Mouse (Mus musculus): ENCODE measurements around the gene Zdhhc14. TPM values are rescaled to one million over a fixed set of nuclear protein-coding genes. Genes with fewer than 3 reads are reported as not detected.
A peak's percentile ranks its signal among the peaks of the same experiment; 100 is the strongest.

Zdhhc14 gene
- polyA plus RNA-seq (2012; rRNA removed): 5.7 and 7.2 TPM in 2 replicates

DNA sequence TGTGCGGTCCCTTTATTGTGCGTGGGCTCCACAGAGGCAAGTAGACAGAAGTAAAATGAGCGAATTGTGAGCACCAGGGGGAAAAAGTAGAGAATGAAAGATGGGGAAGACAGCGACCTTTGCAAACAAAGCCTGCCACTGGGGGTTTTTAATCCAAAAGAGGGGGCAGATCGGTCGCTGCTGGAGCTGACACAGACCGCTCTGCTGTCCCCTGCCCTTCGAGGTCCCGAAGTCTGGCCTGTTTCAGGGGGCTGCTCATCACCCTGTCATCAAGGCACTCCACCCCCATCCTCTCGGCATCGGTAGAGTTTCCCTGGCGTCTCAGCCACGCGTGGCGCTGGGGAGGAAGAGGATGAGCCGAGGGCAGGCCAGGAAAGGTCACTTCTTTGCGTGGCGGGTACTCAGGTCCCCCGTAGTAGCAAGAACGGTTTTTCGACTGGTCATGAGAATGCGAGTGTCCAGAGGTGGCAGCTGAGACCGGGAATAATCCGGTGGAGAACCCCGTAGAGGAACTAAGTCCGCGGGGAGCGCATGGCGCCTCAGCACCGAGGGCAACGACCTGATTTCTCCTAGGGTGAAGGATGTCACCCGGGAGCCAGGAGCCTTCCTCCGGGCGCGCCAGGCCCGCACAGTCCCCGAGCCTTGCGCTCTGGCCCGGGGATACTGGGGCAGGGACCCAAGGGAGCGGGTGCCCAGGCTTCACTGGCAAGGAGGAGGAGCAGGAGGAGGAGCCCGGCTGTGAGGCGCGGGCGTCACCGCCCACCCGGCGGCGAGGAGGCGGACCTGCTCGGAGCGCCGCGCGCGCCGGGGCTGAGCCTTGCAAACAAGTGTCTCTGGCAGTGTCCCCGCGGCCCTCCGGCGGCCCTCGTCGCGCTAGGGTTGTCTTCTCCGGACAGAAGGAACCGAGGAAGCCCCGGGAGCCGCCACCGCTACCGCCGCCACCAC, at the start of gene Zdhhc14:
Gene Zdhhc14 (plus strand): TSS at position 757 of the 945 bp plus-strand sequence.
- Histone ChIP-seq H3K27ac (ENCODE audit: insufficient read depth, low read length) (peak within 1 kb of the TSS; percentile 87), H3K4me1 (ENCODE audit: control insufficient read depth, insufficient read depth, insufficient read length) (peaks cover 3% of the 10 kb centered on the region; the same call in 1 of the 2 replicates), H3K4me3 (ENCODE audit: extremely low read depth, insufficient read depth, insufficient read length) (peak within 1 kb of the TSS; percentile 79), H3K36me3 (ENCODE audit: control insufficient read depth, insufficient read depth, low read length) (no peaks in the 10 kb centered on the region), H3K27me3 (ENCODE audit: control insufficient read depth, insufficient read depth, low read length) (no peaks in the 10 kb centered on the region)
- DNase-seq (ENCODE audit: low read depth in 1 of 2, low spot score in 2 of 2): peak; percentile 77 to 89
- under 1% methylated on average over 70 of the region's 70 CpGs for WGBS
- TF ChIP-seq POLR2A (IDR thresholded peaks at IDR 0.05; ENCODE audit: low read depth, low read length): peak; percentile 18; the same call in 1 of the 2 replicates
- TF ChIP-seq CTCF (IDR thresholded peaks at IDR 0.05; ENCODE audit: extremely low read depth, insufficient read depth, insufficient read length, insufficient replicate concordance): no peak

DNA sequence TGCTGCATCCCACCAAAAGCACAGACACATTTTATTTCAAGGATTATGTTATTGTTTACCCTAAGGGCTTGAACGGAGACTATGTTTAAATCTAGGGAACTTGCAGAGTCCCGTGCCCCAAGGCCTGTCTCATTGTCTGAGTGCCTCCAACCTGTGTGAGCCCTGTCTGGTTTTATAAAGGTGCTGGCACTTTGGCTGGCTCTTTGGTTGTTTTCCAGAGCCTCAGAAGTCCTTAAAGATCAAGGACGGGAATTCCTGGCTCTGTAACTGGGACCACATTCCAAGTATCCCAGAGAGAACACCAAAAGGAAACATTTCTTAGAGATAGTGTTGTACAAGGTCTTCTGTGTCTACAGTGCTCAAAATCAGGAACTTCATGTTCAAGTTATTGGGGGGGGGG, 49.1 kb upstream of the Zdhhc14 start:
- TF ChIP-seq CTCF (IDR thresholded peaks at IDR 0.05; ENCODE audit: extremely low read depth, insufficient read depth, insufficient read length, insufficient replicate concordance) (no peak), POLR2A (IDR thresholded peaks at IDR 0.05; ENCODE audit: low read depth, low read length) (no peak)
- DNase-seq (ENCODE audit: low read depth in 1 of 2, low spot score in 2 of 2): no peak
- no peak overlapping the region for H3K4me3 ChIP-seq (ENCODE audit: extremely low read depth, insufficient read depth, insufficient read length)
- no peaks in the 10 kb centered on the region for H3K36me3 ChIP-seq (ENCODE audit: control insufficient read depth, insufficient read depth, low read length)
- H3K27me3 ChIP-seq (ENCODE audit: control insufficient read depth, insufficient read depth, low read length): no peaks in the 10 kb centered on the region
- H3K27ac ChIP-seq (ENCODE audit: insufficient read depth, low read length): no peak overlapping the region
- WGBS: 66% methylated on average over 3 of the region's 3 CpGs
- no peaks in the 10 kb centered on the region; the same call in 1 of the 2 replicates for H3K4me1 ChIP-seq (ENCODE audit: control insufficient read depth, insufficient read depth, insufficient read length)

DNA sequence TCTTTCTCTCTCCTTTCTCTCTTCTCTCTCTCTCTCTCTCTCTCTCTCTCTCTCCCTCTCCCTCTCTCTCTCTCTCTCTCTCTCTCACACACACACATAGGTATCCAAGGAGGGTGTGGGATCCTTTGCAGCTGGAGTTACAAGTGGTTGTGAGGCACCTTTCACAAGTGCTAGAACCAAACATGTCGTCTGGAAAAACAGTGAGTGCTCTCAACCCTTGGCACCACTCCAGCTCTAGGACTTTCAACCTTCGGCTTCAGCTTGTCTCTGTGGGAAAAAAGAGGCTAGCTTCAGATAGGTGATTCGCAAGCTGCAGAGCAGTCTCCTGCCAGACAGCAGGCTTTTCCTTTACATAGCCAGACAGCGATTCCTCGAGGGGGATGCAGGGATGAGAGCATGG, 48.6 kb upstream of the Zdhhc14 start:
- no peak for TF ChIP-seq CTCF (IDR thresholded peaks at IDR 0.05; ENCODE audit: extremely low read depth, insufficient read depth, insufficient read length, insufficient replicate concordance)
- no peak for TF ChIP-seq POLR2A (IDR thresholded peaks at IDR 0.05; ENCODE audit: low read depth, low read length)

DNA sequence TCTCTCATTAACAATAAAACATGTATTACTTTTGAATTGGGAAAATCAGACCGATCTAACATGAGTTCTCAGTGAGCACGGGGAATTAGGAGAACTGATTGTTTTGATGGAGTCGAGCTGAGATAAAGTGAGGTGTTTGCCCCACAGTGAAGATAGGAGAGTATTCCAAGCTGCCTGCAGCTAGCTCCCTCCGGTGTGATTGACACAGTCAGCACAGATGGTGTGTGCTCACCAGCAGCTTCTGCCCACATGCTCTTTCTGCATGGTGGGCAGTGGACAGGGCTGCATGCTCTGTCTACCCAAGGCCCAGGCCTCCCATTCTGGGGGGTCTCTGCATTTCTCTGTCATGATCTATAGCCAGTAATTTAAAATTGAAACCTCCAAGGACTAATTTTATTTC, 38.7 kb upstream of the Zdhhc14 start:
- no peaks in the 10 kb centered on the region for H3K4me1 ChIP-seq (ENCODE audit: control insufficient read depth, insufficient read depth, insufficient read length)
- H3K27ac ChIP-seq (ENCODE audit: insufficient read depth, low read length): no peak overlapping the region
- no peak for DNase-seq (ENCODE audit: low read depth in 1 of 2, low spot score in 2 of 2)
- no peaks in the 10 kb centered on the region for H3K27me3 ChIP-seq (ENCODE audit: control insufficient read depth, insufficient read depth, low read length)
- no peaks in the 10 kb centered on the region for H3K36me3 ChIP-seq (ENCODE audit: control insufficient read depth, insufficient read depth, low read length)
- TF ChIP-seq POLR2A (IDR thresholded peaks at IDR 0.05; ENCODE audit: low read depth, low read length) (no peak), CTCF (IDR thresholded peaks at IDR 0.05; ENCODE audit: extremely low read depth, insufficient read depth, insufficient read length, insufficient replicate concordance) (no peak)
- H3K4me3 ChIP-seq (ENCODE audit: extremely low read depth, insufficient read depth, insufficient read length): no peak overlapping the region
- 85% methylated on average over 4 of the region's 4 CpGs for WGBS

More for the DNA sequence above, 48.6 kb upstream of the Zdhhc14 start:
- Histone ChIP-seq H3K27me3 (ENCODE audit: control insufficient read depth, insufficient read depth, low read length) (no peaks in the 10 kb centered on the region), H3K4me1 (ENCODE audit: control insufficient read depth, insufficient read depth, insufficient read length) (no peaks in the 10 kb centered on the region; the same call in 1 of the 2 replicates), H3K27ac (ENCODE audit: insufficient read depth, low read length) (no peak overlapping the region), H3K36me3 (ENCODE audit: control insufficient read depth, insufficient read depth, low read length) (no peaks in the 10 kb centered on the region), H3K4me3 (ENCODE audit: extremely low read depth, insufficient read depth, insufficient read length) (no peak overlapping the region)
- 69% methylated on average over 5 of the region's 5 CpGs for WGBS
- DNase-seq (ENCODE audit: low read depth in 1 of 2, low spot score in 2 of 2): no peak

DNA sequence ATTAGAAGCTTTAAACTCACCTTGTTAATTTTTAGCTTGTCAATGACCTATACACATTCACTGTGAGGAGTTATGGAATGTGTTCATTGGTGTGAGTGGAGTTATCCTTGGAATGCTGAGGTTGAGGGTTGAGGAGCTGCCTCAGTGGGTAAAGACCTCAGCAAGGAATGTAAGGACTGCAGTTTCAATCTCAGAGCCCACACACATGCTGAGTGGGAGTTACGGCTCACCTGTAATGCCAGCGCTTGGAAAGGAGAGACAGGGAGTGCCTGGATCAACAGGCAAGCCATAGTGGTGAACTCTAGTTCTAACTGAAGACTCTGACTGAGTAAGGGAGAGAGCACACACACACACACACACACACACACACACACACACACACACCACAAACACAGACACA, 28.4 kb upstream of the Zdhhc14 start:
- 86% methylated on average over 2 of the region's 2 CpGs for WGBS
- Histone ChIP-seq H3K36me3 (ENCODE audit: control insufficient read depth, insufficient read depth, low read length) (no peaks in the 10 kb centered on the region), H3K4me1 (ENCODE audit: control insufficient read depth, insufficient read depth, insufficient read length) (no peaks in the 10 kb centered on the region), H3K4me3 (ENCODE audit: extremely low read depth, insufficient read depth, insufficient read length) (no peak overlapping the region), H3K27me3 (ENCODE audit: control insufficient read depth, insufficient read depth, low read length) (no peaks in the 10 kb centered on the region), H3K27ac (ENCODE audit: insufficient read depth, low read length) (no peak overlapping the region)
- no peak for TF ChIP-seq CTCF (IDR thresholded peaks at IDR 0.05; ENCODE audit: extremely low read depth, insufficient read depth, insufficient read length, insufficient replicate concordance)
- no peak for TF ChIP-seq POLR2A (IDR thresholded peaks at IDR 0.05; ENCODE audit: low read depth, low read length)
- DNase-seq (ENCODE audit: low read depth in 1 of 2, low spot score in 2 of 2): no peak

DNA sequence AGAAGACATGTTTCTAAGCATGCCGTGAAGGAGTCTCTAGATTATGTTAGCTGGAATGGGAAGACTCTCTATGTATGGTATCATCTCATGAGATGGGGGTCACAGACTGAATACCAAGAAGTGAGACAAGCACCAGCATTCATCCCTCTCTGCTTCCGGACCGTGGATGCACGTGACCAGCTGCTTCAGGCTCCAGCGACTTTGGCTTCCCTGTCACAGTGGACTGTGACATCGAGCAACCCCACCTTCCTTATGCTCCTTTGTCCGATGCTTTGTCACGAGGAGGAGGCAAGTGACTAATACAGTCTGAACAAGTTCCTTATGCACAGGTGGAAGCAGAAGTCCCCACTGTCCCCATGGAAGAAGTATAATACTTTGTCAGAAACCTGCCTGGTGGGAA, 25.6 kb upstream of the Zdhhc14 start:
- no peak overlapping the region for H3K4me3 ChIP-seq (ENCODE audit: extremely low read depth, insufficient read depth, insufficient read length)
- no peak for DNase-seq (ENCODE audit: low read depth in 1 of 2, low spot score in 2 of 2)
- no peaks in the 10 kb centered on the region for H3K36me3 ChIP-seq (ENCODE audit: control insufficient read depth, insufficient read depth, low read length)
- H3K4me1 ChIP-seq (ENCODE audit: control insufficient read depth, insufficient read depth, insufficient read length): no peaks in the 10 kb centered on the region
- WGBS: 78% methylated on average over 8 of the region's 8 CpGs
- H3K27me3 ChIP-seq (ENCODE audit: control insufficient read depth, insufficient read depth, low read length): no peaks in the 10 kb centered on the region
- H3K27ac ChIP-seq (ENCODE audit: insufficient read depth, low read length): no peak overlapping the region
- TF ChIP-seq POLR2A (IDR thresholded peaks at IDR 0.05; ENCODE audit: low read depth, low read length) (no peak), CTCF (IDR thresholded peaks at IDR 0.05; ENCODE audit: extremely low read depth, insufficient read depth, insufficient read length, insufficient replicate concordance) (no peak)

DNA sequence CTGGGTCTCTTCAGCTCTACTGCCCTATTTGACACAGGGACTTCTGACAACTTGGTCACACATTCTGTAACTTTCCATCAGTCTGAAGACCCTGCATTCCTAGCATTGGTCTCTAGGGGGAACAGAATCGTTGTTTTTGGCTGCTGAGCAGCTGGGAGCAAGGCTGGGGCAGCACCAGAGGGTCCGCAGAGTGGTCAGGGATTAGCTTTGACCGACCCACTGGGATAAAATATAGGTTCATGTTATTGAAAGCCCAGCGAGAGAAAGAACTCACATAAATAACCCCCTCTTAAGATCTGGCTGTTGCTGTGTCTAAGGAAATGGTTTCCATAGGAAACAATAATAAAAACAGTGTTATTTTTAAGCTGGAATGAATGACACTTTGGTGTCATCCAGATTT, 25.2 kb upstream of the Zdhhc14 start:
- no peak overlapping the region for H3K4me3 ChIP-seq (ENCODE audit: extremely low read depth, insufficient read depth, insufficient read length)
- TF ChIP-seq POLR2A (IDR thresholded peaks at IDR 0.05; ENCODE audit: low read depth, low read length): no peak
- TF ChIP-seq CTCF (IDR thresholded peaks at IDR 0.05; ENCODE audit: extremely low read depth, insufficient read depth, insufficient read length, insufficient replicate concordance): no peak
- 59% methylated on average over 4 of the region's 4 CpGs for WGBS
- H3K27ac ChIP-seq (ENCODE audit: insufficient read depth, low read length): no peak overlapping the region
- no peak for DNase-seq (ENCODE audit: low read depth in 1 of 2, low spot score in 2 of 2)
- no peaks in the 10 kb centered on the region for H3K4me1 ChIP-seq (ENCODE audit: control insufficient read depth, insufficient read depth, insufficient read length)
- no peaks in the 10 kb centered on the region for H3K27me3 ChIP-seq (ENCODE audit: control insufficient read depth, insufficient read depth, low read length)
- H3K36me3 ChIP-seq (ENCODE audit: control insufficient read depth, insufficient read depth, low read length): no peaks in the 10 kb centered on the region

All from spleen, adult 2 months (tissue).